Mouse (Mus musculus) stomach, postnatal 0 days (tissue): ENCODE data around the gene Txk.

Experiments
- CTCF ChIP-seq: IDR thresholded peaks from 2 replicates; pipeline ENCODE4 v1.5.1; 2016; ENCODE audit warnings: antibody characterized with exemption, low read depth, mild to moderate bottlenecking, moderate library complexity
- EP300 ChIP-seq: optimal IDR thresholded peaks from 2 replicates; pipeline ENCODE3; 2016; ENCODE audit warnings: antibody characterized with exemption

DNA sequence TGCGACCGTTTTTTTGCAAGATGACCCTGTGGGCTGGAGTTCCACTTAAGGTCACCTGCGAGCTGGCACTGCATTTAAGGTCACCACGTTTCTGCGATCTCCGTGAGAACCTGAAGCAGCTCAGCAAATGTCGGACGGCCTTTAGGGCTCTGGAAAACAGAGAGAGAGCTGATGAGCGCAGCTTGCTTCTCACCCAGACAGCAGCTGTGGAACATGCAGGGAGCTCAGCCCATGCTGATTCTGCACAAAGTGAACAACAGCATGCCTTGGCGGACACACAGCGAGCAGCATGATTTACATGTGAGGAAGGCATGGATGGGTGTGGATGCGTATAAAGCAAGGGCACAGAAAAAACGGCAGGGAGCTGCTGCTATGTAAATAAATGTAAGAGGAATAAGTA is 56.1 kb downstream of the Txk start:
- TF ChIP-seq EP300 (no peak), CTCF (no peak)
